Mouse (Mus musculus): ENCODE measurements around the gene Arntl.

DNA sequence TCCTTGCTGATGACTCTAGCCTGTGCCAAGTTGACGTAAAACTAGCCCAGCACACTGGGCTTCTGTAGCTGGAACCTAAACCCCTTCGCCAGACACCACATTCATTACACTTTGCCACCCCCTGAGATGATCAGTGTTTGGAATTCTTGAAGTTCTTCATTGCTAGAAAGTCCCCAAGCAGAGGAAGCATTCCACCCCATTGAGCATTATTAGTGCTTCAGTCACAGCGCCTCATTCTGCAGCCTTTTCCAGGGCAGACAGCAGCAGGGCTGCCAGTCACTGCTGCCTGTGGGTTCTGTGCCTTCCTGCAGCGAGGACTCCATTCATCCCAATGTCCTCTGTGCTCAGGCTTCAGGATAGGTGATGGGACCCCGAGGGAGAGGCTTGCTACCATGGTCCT is 37.9 kb downstream of the Arntl start:
- TF ChIP-seq EP300 (IDR thresholded peaks at IDR 0.05; ENCODE audit: low read length): no peak
- no peak for TF ChIP-seq HCFC1 (IDR thresholded peaks at IDR 0.05; ENCODE audit: low read depth, low read length)
